In the genomic region with DNA sequence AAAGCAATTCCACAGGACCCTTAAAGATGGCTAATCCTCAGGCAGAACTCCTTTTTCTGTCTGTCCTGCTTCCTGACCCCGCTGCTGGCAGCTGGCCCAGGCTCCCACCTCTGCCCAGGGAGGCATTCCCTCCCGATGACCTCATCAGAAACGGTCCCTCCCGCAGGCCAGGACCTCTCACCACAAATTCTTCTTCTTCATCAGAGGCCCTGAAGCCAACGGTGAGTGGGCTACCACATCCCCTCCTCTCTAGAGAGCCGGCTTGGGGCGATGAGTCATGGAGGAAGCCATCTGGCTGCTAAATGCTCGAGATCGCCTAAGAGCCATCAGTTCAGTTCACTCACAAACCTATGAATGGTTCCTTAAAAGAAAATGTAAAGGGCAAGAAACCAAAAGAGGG, we compare ENCODE assay signal across 8 mouse cellular contexts. TPM values are rescaled to one million over a fixed set of nuclear protein-coding genes. Genes with fewer than 3 reads are reported as not detected.
DNase-seq lines count a peak whose midpoint lies in the region; ATAC-seq lines count a peak whose summit lies in the region.

No protein-coding gene starts in this region.

- H3K9me3 ChIP-seq in intestine, embryonic 15.5 days = no peaks in the 10 kb centered on the region
- H3K9me3 ChIP-seq in intestine, embryonic 16.5 days (ENCODE audit: control insufficient read depth, low read length) = no peaks in the 10 kb centered on the region
- no peaks in the 10 kb centered on the region for H3K9me3 ChIP-seq in embryonic facial prominence, embryonic 15.5 days (replicated peaks)
- H3K9me3 ChIP-seq in midbrain, embryonic 16.5 days (replicated peaks; ENCODE audit: control insufficient read depth, low read length, poor library complexity, severe bottlenecking) = no peaks in the 10 kb centered on the region

- H3K27me3 ChIP-seq in intestine, embryonic 15.5 days (replicated peaks) = no peaks in the 10 kb centered on the region
- no peaks in the 10 kb centered on the region for H3K27me3 ChIP-seq in intestine, embryonic 16.5 days (replicated peaks; ENCODE audit: control insufficient read depth, insufficient read depth, low read length)
- no peaks in the 10 kb centered on the region for H3K27me3 ChIP-seq in embryonic facial prominence, embryonic 15.5 days
- no peaks in the 10 kb centered on the region for H3K27me3 ChIP-seq in midbrain, embryonic 16.5 days (ENCODE audit: control insufficient read depth, insufficient read depth, low read depth, low read length)

- no peaks in the 10 kb centered on the region for H3K36me3 ChIP-seq in intestine, embryonic 15.5 days
- no peaks in the 10 kb centered on the region for H3K36me3 ChIP-seq in intestine, embryonic 16.5 days (ENCODE audit: control insufficient read depth, insufficient read depth, low read length)
- no peaks in the 10 kb centered on the region for H3K36me3 ChIP-seq in embryonic facial prominence, embryonic 15.5 days
- no peaks in the 10 kb centered on the region for H3K36me3 ChIP-seq in midbrain, embryonic 16.5 days (ENCODE audit: control insufficient read depth, insufficient read depth, low read length)

- no peak overlapping the region for H3K4me2 ChIP-seq in intestine, embryonic 15.5 days (replicated peaks)
- H3K4me2 ChIP-seq in intestine, embryonic 16.5 days (ENCODE audit: low read depth, low read length) = no peak overlapping the region
- no peak overlapping the region for H3K4me2 ChIP-seq in embryonic facial prominence, embryonic 15.5 days (replicated peaks)
- H3K4me2 ChIP-seq in midbrain, embryonic 16.5 days (ENCODE audit: low read length) = no peak overlapping the region

- peak; percentile 99 for DNase-seq in Muller cell, postnatal 12 days (ENCODE audit: inconsistent ontology term)
- DNase-seq in kidney, postnatal 36 days = peak; percentile 20 to 50
- DNase-seq in spleen, postnatal 10 days (ENCODE audit: low spot score in 2 of 2) = no peak
- no peak for DNase-seq in right cerebral cortex, adult 18-20 months

- no peak overlapping the region for H3K27ac ChIP-seq in intestine, embryonic 15.5 days
- H3K27ac ChIP-seq in intestine, embryonic 16.5 days (ENCODE audit: low read length) = no peak overlapping the region
- H3K27ac ChIP-seq in embryonic facial prominence, embryonic 15.5 days (replicated peaks) = 0 out of 2 replicates have a peak overlapping the region, but pooled peaks have one; percentile 25
- H3K27ac ChIP-seq in midbrain, embryonic 16.5 days (ENCODE audit: low read length) = no peak overlapping the region

- peak; percentile 46; the same call in 1 of the 2 replicates for ATAC-seq in intestine, embryonic 15.5 days
- no peak for ATAC-seq in intestine, embryonic 16.5 days
- 0 out of 2 replicates have a peak, but pooled peaks have one; percentile 40 for ATAC-seq in embryonic facial prominence, embryonic 15.5 days (ENCODE audit: insufficient number of reproducible peaks, low FRiP score, low TSS enrichment, low read depth)
- no peak for ATAC-seq in midbrain, embryonic 16.5 days

- H3K4me1 ChIP-seq in intestine, embryonic 15.5 days (replicated peaks) = peaks cover 4% of the 10 kb centered on the region
- peaks cover 16% of the 10 kb centered on the region for H3K4me1 ChIP-seq in intestine, embryonic 16.5 days (ENCODE audit: control insufficient read depth, insufficient read depth, low read length)
- H3K4me1 ChIP-seq in embryonic facial prominence, embryonic 15.5 days = peaks cover 39% of the 10 kb centered on the region
- H3K4me1 ChIP-seq in midbrain, embryonic 16.5 days (ENCODE audit: control insufficient read depth, insufficient read depth, low read length) = no peaks in the 10 kb centered on the region

- no peak overlapping the region for H3K9ac ChIP-seq in intestine, embryonic 15.5 days
- no peak overlapping the region for H3K9ac ChIP-seq in intestine, embryonic 16.5 days (ENCODE audit: low read depth, low read length)
- H3K9ac ChIP-seq in embryonic facial prominence, embryonic 15.5 days = no peak overlapping the region
- H3K9ac ChIP-seq in midbrain, embryonic 16.5 days (ENCODE audit: low read depth, low read length) = no peak overlapping the region

- no peak overlapping the region for H3K4me3 ChIP-seq in intestine, embryonic 15.5 days (replicated peaks)
- no peak overlapping the region for H3K4me3 ChIP-seq in intestine, embryonic 16.5 days (ENCODE audit: low read length)
- H3K4me3 ChIP-seq in embryonic facial prominence, embryonic 15.5 days (replicated peaks) = no peak overlapping the region
- H3K4me3 ChIP-seq in midbrain, embryonic 16.5 days (ENCODE audit: low read depth, low read length) = no peak overlapping the region

- 16% methylated on average over 9 of the region's 9 CpGs for WGBS in intestine, embryonic 15.5 days
- 23% methylated on average over 9 of the region's 9 CpGs for WGBS in intestine, embryonic 16.5 days
- WGBS in embryonic facial prominence, embryonic 15.5 days = 14% methylated on average over 9 of the region's 9 CpGs
- WGBS in midbrain, embryonic 16.5 days = 39% methylated on average over 9 of the region's 9 CpGs

RNA-seq across cellular contexts. Expression of gene Tpm1, which starts 56.7 kb away (rescaled TPM):
- 994 and 1,099 TPM in 2 replicates for polyA plus RNA-seq in intestine, embryonic 15.5 days (2015; fragmentation: Nextera tagmentation; extraction: Ambion mirVana)
- 1,080 and 1,114 TPM in 2 replicates for polyA plus RNA-seq in intestine, embryonic 16.5 days (2015; fragmentation: Nextera tagmentation; extraction: Ambion mirVana)
- polyA plus RNA-seq in embryonic facial prominence, embryonic 15.5 days (2015; fragmentation: Nextera tagmentation; extraction: Ambion mirVana) = 870 and 880 TPM in 2 replicates
- polyA plus RNA-seq in midbrain, embryonic 16.5 days (2015; fragmentation: Nextera tagmentation; extraction: Ambion mirVana) = 156 and 159 TPM in 2 replicates

Comparison
In these comparisons a context has a peak if more than half of its experiments do, and no peak if none do; other contexts are left out.
1. ATAC-seq: peak in intestine, embryonic 15.5 days (single experiment) and embryonic facial prominence, embryonic 15.5 days (single experiment); none in intestine, embryonic 16.5 days (single experiment) and midbrain, embryonic 16.5 days (single experiment).
2. DNase-seq: peak in Muller cell, postnatal 12 days (single experiment) and kidney, postnatal 36 days (2 of 2); none in spleen, postnatal 10 days (0 of 2) and right cerebral cortex, adult 18-20 months (single experiment).